Mouse (Mus musculus): ENCODE measurements around the gene Cdc42ep4.

- TF ChIP-seq CTCF (IDR thresholded peaks at IDR 0.05; ENCODE audit: low read depth) (no peak), EP300 (IDR thresholded peaks at IDR 0.05; ENCODE audit: low read depth) (no peak)
Measured at GRCm38 (mm10) chr11:113773191-113773590, 21.5 kb upstream of the Cdc42ep4 start.

Measured in heart, postnatal 0 days (tissue).